Mouse (Mus musculus): ENCODE data around the gene Nxpe2.

GRCm38 (mm10) chr9:48290281-48290680 lies 63.0 kb downstream of the Nxpe2 start:
- TF ChIP-seq CTCF (IDR thresholded peaks at IDR 0.05; ENCODE audit: low read depth, low read length) (no peak), POLR2A (IDR thresholded peaks at IDR 0.05; ENCODE audit: insufficient read depth, low read length) (no peak)

Measured in ES-Bruce4 (cell line).